Mouse (Mus musculus) C2C12 (cell line): ENCODE results near the gene Maats1.

Experiments
- CTCF ChIP-seq: IDR thresholded peaks from one replicate; pipeline ENCODE4 v1.5.1; 2011; ENCODE audit not compliant: control insufficient read depth, insufficient read depth, insufficient read length
- MAX ChIP-seq: IDR thresholded peaks from one replicate; pipeline ENCODE4 v1.6.1; 2011; ENCODE audit warnings: mild to moderate bottlenecking, control low read depth

GRCm38 (mm10) chr16:38369992-38370484, 28.1 kb upstream of the Maats1 start:
- no peak for TF ChIP-seq CTCF
- TF ChIP-seq MAX: no peak
